Mouse (Mus musculus): Measurements from ENCODE around the gene Crtc3.

The Crtc3 gene

GRCm38 (mm10) chr7:80688556-80689220, at the start of gene Crtc3:
Gene Crtc3 (minus strand): TSS chr7:80688877.
- DNase-seq (ENCODE audit: low spot score): peak; percentile 55

- no peak for DNase-seq (ENCODE audit: low spot score)
Observed at GRCm38 (mm10) chr7:80736199-80736598, 47.5 kb upstream of the Crtc3 start.

- DNase-seq (ENCODE audit: low spot score): no peak
Observed at GRCm38 (mm10) chr7:80732986-80733385, 44.3 kb upstream of the Crtc3 start.

- DNase-seq (ENCODE audit: low spot score): no peak
Observed at GRCm38 (mm10) chr7:80729662-80730061, 41.0 kb upstream of the Crtc3 start.

- no peak for DNase-seq (ENCODE audit: low spot score)
Observed at GRCm38 (mm10) chr7:80721041-80721440, 32.4 kb upstream of the Crtc3 start.

- DNase-seq (ENCODE audit: low spot score): no peak
Observed at GRCm38 (mm10) chr7:80719582-80719981, 30.9 kb upstream of the Crtc3 start.

- no peak for DNase-seq (ENCODE audit: low spot score)
Observed at GRCm38 (mm10) chr7:80719038-80719437, 30.4 kb upstream of the Crtc3 start.

GRCm38 (mm10) chr7:80718471-80718870, 29.8 kb upstream of the Crtc3 start:
- no peak for DNase-seq (ENCODE audit: low spot score)

GRCm38 (mm10) chr7:80716758-80717157, 28.1 kb upstream of the Crtc3 start:
- no peak for DNase-seq (ENCODE audit: low spot score)

GRCm38 (mm10) chr7:80715306-80715705, 26.6 kb upstream of the Crtc3 start:
- DNase-seq (ENCODE audit: low spot score): no peak

- no peak for DNase-seq (ENCODE audit: low spot score)
Observed at GRCm38 (mm10) chr7:80711496-80711895, 22.8 kb upstream of the Crtc3 start.

GRCm38 (mm10) chr7:80710333-80710732, 21.7 kb upstream of the Crtc3 start:
- no peak for DNase-seq (ENCODE audit: low spot score)

- no peak for DNase-seq (ENCODE audit: low spot score)
Observed at GRCm38 (mm10) chr7:80704066-80704465, 15.4 kb upstream of the Crtc3 start.

- DNase-seq (ENCODE audit: low spot score): no peak
Observed at GRCm38 (mm10) chr7:80702510-80702909, 13.8 kb upstream of the Crtc3 start.

- DNase-seq (ENCODE audit: low spot score): no peak
Observed at GRCm38 (mm10) chr7:80699709-80700108, 11.0 kb upstream of the Crtc3 start.

GRCm38 (mm10) chr7:80698940-80699339, 10.3 kb upstream of the Crtc3 start:
- DNase-seq (ENCODE audit: low spot score): no peak

- DNase-seq (ENCODE audit: low spot score): no peak
Observed at GRCm38 (mm10) chr7:80697859-80698258, 9.2 kb upstream of the Crtc3 start.

GRCm38 (mm10) chr7:80696903-80697302, 8.2 kb upstream of the Crtc3 start:
- no peak for DNase-seq (ENCODE audit: low spot score)

GRCm38 (mm10) chr7:80696334-80696733, 7.7 kb upstream of the Crtc3 start:
- no peak for DNase-seq (ENCODE audit: low spot score)

- DNase-seq (ENCODE audit: low spot score): no peak
Observed at GRCm38 (mm10) chr7:80692472-80692871, 3.8 kb upstream of the Crtc3 start.

GRCm38 (mm10) chr7:80691131-80691530, 2.5 kb upstream of the Crtc3 start:
- no peak for DNase-seq (ENCODE audit: low spot score)

GRCm38 (mm10) chr7:80689221-80689591, 529 bp upstream of the Crtc3 start:
- no peak for DNase-seq (ENCODE audit: low spot score)

GRCm38 (mm10) chr7:80687721-80688555, 739 bp downstream of the Crtc3 start:
- DNase-seq (ENCODE audit: low spot score): peak; percentile 52

GRCm38 (mm10) chr7:80685639-80686038, 3.0 kb downstream of the Crtc3 start:
- no peak for DNase-seq (ENCODE audit: low spot score)
